Mouse (Mus musculus) embryo, embryonic 10 days (tissue): ENCODE measurements around the gene Tmem108.

Source experiments
- DNase-seq: peaks from one replicate; pipeline ENCODE4 v3.0.0-alpha.2; 2015; ENCODE audit warnings: low spot score

Gene Tmem108

DNA sequence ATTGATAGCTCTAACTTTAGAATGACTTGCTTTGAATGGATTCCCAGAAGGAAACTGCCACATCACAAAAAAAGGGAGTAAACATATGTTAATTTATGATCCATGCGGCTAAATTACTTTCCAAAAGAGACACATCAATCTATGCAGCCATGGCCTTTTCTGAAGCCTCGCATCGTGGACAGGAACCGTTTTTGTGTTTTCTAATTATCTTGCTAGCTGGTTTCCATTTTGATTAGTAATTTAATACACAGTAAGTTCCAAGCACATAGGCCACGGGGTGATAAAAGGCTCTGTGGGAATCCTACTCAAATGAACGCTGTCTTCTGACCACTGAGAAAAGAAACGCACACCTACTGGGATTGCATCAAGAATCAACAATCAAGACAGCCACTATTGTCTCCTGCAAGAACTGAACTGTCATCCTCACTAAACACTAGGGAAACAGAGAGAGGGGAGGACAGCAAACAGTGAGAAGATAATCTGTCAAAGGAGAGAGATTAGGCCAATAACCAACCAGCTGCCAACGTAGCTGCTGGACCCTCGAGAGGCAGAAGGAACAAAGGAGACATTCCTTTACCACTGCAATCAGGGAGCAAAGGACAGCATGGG is 132.7 kb downstream of the Tmem108 start:
- peak; percentile 49 for DNase-seq

DNA sequence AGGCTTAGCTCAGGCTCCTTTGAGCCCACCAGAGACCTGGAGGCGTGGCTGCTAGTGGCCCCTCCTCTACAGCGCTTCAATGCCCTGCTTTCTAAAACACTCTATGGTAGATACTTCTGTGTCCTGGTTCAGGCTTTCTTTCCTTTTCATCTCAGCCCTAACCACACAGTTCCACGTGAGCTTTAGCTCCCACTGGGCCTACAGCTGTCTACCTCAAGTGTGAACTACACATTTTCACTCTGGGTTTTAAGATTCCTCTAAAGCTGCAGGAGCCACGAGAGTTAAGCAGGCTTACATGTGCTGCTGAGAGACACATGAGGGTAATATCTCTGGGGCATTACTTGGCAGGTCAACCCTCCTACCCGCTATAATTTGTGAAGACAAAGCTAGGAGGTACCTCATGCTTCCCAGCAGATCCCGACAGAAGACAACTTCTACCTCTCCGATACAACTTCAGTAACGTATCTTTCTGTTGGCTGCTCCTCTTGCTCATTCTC is 134.2 kb downstream of the Tmem108 start:
- no peak for DNase-seq

DNA sequence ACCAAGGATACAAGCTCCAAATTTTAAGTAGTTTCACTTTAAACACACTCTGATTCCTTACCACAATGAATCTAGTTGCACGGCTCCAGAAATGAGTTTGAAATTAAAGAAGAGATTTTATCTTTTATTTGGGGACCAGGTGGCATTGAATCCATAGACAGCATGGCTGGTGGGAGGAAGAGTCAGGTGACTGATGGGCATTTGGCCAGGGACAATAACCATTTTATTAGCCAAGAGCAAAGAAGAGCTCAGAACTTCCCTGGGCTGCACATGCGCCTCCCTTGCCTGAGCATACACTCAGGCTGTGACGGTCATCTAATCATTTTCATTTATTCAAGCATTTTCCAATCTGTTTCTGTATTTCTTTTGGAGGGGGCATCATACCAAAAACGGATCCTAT is 135.5 kb downstream of the Tmem108 start:
- no peak for DNase-seq

DNA sequence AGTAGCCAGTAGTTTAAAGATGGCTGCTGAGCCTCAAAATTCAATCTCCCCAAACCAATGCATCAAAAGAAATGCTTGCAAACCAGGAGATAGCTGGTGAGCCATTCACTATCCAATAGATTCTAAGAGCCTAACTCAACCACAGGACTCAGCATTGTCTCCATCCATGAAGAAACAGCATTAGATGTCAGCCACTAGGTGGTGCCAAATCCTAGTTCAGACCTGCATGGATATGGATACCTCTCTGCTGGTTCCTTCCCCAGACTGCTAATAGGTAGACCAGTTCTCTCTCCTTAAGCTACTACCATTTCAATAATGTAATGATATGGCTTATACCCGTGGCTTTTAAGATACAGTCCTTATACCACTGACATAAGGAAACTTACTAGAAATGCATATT is 137.0 kb downstream of the Tmem108 start:
- DNase-seq = peak; percentile 90

DNA sequence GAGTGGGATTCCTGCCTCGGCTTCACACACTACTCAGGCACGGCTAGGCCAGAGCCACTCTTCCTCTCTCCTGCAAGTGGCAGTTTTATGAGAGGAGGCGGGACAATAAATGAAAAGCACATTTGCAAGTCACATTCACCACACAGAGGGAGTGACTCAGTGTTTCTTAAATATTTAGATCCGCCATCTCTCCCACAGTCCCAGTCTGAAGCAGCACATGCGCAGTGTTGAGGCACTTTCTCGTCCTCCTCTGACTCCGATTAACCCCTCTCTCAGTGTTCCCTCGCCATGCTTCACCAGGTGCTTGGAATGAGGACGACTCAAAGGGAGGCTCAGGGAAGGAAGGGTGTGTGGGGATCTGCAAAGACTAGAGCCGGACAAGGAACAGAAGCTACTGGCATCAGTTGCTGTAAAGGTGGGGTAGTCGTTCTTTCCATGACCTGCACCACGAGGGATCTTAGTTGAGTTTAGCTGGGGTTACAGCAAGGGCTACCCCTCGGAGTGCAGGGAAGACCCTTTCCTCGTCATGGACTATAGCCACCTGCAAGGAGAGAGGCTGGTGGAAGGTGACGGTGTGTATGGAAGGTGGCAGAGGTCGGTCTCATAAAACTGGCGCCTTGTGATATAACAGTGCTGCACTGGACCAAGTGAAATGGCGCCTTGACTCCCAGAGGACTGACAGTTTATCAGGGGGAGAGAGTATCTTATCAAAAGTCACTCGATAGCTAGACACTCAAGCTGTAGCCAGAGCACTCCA is 137.9 kb downstream of the Tmem108 start:
- DNase-seq = no peak

DNA sequence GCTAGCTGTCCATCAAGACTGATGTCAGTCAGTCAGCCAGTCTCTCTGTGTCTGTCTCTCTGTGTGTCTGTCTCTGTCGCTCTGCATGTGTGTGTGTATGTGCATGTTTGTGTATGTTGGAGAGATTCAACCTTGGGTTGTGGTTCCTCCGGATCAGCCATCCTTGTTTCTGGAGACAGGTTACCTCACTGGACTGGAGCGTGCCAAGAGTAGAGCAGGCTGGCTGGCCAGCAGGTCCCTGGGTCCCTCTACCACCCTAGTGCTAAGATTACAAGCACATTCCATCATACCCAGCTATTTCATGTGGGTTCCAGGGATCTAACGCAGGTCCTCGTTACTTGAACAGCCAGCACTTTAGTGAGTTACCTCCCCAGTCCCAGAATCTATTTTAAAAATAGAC is 138.6 kb downstream of the Tmem108 start:
- DNase-seq = no peak

DNA sequence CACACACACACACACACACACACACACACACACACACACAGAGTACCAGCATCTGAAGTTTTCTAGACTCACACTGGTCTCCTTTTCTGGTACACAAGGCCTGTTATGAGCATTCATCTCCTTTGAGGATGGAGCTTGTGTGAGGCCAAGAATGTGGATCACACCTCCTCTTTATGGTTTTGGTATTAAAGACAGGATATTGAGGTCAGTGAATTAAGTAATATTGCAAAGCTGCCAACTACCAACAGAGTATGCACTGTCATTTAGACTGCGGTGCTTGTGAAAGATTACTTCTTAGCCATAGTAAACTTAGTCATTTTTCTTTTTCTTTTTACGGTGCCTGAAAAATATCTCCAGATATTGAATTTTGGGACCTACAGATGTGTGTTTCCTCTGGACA is 139.8 kb downstream of the Tmem108 start:
- no peak for DNase-seq

DNA sequence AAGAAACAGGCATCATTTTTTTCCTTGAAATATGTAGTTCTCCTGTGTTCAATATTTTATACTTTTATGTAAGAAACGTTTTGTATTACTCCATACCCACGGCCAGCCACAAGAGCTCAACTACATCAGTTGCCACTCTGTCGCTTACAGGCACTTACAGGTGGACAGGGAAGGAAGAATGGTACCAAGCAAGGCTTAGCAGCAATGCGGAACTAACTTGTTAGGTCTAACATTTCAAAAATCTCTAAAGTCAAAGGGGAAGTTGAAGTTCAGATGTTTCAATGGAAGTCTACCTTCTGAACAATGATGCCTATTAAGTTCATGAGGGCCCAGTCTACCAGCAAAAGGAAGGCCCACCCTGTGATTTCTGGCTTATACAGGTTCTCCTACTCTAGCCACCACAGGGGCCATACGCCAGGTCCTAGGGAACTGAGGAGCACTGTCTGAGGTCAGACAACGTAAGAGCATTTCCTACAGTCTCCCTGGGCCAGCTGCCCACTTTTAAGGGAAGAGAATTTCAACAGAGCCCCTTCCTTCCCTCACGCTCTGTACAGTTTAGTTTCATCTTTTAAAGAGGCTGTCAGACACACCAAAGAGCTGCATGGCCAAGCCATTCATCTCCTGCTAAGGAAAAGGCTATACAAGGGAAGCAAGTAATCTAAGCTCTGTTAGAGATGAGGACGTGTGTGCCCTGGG is 141.0 kb downstream of the Tmem108 start:
- no peak for DNase-seq

DNA sequence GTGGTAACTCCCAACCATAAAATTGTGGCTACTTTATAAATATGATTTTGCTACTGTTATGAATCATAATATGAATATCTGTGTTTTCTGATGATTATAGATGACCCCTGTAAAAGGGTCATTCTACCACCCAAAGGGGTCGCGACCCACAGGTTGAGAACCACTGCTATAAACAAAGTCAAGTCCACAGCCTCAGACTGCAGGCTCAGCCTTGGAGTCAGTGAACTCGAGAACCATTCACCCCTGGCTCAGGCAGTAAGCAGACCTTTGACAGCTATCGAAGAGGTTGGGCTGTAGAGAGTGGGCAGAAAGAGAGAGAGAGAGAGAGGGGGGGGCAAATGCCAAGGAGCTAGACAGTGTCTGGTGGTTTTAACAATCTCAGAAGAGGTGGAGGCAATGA is 147.4 kb downstream of the Tmem108 start:
- DNase-seq = no peak

DNA sequence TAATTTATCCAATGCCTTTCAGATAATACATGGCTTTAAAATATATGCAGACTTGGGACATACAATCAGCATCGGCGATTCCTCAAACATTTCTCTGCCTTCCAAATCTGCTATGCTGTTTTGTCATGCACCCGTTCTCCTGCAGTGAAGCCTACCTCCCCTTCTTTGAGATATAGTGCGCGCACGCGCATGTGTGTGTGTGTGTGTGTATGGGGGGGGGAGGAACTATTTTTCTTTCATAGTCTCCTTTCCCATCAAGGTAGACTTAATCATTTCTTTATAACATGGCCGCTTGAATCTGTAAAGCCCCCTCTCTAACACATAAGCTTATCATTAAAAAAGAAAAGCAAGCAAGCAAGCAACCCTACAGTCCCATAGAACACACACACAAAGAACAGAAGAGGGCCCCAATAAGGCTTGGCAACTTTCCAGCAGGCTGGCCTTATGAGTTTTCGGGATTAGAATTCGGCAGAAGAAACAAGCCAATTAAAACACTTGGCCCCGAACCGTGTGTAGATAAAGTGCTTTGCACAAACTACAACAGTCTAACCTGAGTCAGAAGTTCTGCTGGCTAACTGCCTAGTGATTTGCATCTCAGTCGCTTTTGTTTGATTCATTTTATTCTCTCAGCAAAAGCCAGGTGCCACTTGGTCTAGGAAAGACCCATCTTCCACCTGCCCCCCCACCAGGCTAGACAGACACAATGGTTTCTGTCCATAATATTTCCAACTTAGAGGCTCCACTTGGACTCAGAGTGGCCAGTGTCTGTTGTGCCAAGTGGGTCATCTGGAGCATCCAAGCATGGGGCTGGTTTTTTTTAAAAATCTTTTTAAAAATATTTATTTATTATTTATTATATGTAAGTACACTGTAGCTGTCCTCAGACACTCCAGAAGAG is 153.2 kb downstream of the Tmem108 start:
- DNase-seq = no peak

DNA sequence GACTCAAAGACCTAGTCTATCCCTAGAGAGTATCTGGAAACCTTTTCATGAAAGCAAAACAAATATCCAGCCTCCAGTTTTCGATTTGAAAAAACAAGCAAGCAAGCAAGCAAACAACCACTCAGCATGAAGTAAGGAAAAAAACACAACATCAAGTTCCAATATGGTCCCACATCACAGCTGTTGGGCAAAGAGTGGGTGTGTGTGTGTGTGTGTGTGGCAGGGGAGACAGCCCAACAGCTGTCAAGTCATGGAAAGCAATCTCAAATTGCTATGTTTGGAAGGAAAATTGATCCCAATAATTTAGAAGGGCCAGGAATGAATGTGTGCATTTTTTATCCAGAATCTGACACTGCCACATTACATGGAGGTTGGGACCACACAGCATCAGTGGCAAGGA is 155.6 kb downstream of the Tmem108 start:
- no peak for DNase-seq

DNA sequence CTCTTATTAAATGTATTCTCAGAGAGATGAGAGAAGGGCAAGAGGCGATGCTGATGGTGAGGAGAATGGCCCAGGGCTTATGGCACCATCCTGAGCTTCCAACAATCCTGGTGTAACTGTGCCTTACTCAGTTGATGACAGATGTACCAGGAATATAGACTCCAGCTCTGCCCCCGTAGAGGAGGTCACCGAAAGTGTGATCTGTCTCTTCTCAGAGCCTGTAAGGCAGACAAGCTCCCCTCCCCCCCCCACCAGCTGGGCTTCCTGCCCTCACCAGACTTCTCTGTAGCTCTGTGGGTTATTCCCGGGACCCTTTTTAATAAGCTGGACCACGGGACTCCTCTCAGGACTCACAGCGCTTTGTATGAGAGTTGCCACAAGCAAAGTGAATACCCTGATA is 157.8 kb downstream of the Tmem108 start:
- DNase-seq = peak; percentile 35

DNA sequence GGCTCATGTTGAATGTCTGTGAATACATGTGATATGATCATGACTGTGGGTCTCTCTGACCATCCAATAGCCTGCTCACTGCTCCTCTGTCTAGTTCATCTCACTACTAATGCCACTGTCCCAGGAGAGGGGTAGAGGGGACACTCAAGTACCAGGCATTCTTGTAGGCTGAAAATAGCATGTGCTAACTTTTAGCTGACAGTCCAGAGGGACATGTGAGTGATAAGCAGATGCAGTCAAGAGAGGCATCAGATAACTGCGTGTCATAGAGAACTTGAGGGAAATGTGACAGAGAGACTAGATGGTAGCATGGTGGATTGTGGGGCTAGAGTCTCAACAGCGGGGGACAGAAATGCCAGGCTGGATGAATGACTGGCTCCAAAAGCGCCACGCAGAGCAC is 159.8 kb downstream of the Tmem108 start:
- no peak for DNase-seq

DNA sequence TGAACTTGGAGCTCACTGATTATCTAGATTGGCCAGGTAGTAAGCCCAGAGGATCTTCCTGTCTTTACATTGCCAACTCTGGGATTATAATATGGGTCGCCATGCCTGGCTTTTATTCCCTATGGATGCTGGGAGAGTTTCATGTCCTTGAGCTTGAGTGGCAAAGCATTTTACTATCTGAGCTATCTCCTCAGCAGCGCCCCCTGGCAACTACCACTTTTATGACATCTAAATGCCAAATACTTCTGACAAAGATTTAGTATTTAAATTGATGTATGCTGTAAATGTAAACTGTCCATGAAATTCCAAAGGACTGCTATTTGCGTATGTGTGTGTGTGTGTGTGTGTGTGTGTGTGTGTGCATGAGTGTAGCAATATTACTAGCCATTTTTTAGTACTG is 160.8 kb downstream of the Tmem108 start:
- DNase-seq = peak; percentile 22

DNA sequence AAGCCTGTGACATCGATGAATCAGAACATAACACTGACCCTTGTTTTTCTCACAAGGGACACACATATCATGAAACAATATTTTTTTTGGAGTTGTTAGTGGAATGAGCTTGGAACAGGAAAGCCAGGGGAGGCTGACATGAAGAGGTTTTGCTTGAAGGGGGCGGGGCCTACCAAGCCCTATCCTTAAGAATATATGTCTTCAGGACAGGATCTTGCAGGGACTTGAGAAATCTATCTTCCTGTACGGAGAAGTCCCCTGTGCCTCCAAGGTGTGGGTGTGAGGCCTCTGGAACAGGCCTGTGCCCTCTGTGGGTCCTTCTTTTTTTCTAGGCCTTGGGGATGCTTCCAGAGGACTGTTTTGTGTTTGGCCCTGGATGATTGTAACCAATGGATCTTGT is 161.7 kb downstream of the Tmem108 start:
- DNase-seq = no peak

DNA sequence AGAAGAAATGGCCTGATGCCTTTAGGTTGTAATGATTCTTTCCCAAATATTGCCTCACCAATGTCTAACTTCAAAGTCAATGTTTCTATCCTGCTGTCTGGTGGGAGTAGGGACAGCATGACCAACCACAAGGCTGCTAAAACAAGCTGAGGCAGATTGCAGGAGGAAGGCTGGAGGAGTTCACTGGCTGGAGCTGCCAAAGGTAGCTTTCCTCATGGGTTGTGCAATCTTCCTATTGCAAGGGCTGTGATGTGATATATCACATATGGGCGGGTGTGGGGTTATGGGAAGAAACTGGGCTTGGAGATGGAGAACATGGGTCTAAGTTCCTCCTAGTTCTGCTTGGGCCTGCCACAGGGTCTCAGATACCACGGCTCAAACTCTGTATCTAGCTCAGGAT is 163.8 kb downstream of the Tmem108 start:
- DNase-seq = no peak

DNA sequence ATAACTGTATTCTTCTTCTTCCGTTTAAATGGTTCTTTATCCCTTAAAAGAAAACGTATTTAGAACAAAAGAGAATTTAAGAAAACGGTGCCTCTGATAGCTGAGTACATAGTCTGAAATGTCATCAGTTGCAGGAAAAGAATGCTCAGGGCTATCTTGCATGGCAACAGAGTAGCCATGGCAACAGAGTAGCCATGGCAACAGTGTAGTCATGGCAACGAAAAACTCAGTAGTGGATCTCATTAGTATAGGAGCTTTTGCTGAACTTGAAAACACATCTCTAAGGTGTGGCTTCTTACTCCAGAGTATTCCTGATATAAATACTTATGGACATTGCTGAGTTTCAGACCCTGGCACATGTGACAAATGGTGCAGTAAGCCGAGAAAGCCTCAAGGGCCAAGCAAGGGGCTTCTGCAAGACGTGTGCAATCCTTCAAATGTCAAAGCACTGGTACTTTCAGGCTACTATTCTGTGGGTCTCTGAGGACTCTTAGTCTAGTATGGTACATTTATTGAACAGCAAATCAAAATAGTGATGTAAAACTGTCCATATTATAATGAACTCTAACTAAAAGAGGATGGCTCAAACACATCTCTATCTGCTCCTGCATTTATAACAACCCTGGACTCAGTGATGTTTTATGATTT is 166.3 kb downstream of the Tmem108 start:
- DNase-seq = peak; percentile 92

DNA sequence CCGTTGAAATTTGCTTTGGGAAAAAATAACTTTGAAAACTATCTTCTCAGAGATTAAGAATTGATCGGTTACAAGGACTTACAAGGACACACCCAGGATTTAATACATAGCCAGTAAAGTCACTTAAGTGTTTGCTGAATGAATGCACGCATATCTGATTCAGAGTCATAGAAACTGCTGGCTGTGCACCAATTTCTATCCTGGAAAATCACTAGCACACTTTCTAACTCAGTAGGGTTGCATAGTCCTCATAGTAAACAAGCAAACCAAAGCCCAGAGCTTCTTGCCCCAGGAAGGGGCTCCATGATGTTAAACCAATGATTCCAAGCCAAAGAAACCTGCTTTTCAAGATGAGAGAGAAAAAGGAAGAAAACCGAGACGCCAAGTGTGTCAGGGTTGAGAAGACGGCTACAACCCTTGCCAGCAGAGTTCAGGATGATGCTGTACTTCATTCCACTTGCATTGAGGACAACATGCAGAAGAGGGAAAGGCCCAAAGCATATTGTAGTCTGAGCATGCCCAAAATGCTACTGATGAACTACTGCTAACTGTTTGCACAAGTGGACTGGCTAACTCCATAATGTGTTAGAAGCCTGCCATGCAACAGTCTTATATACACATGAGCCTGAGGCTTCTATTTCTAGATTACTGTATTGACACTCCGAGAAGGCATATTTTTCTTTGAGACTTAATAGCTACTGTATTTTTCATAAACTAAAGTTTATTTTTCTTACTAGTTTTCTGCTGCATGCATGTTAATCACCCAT is 167.0 kb downstream of the Tmem108 start:
- no peak for DNase-seq

DNA sequence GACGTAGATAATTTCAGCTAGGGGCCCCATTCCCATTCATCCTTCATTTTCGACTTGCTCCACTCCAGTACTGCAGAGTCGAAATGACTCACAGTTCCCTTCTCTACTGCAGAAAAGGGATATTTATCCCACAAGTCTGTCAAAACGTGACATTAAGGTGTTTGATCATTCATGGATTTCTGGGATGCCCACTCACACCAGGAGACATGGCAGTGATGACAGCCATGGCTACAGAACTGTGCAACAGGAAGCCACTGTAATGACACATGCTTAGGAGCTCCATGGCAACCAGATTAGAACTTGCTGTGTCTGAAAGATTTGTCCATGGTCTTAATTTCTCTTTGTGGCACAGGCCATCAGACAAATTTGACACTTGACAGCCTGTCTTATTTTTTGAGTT is 168.6 kb downstream of the Tmem108 start:
- peak; percentile 21 for DNase-seq

DNA sequence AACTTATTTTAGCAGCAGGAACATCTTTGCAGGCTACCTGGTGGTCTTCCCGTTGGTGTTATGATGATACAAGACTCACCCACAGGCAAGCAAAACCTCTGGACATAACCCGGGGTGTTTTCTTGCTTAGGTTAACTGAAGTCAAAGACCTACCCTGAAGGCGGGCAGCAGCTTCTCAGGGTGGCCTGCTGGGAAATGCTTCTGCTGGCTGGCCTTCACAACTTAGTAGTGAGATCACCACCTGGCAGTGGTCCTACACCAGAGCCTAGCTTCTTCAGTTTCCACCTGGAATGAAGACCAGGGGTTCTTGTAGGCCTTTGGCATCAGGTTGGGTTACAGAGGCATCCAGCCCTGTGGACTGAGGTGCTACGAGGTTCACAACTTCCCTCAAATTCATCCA is 169.7 kb downstream of the Tmem108 start:
- DNase-seq = no peak

DNA sequence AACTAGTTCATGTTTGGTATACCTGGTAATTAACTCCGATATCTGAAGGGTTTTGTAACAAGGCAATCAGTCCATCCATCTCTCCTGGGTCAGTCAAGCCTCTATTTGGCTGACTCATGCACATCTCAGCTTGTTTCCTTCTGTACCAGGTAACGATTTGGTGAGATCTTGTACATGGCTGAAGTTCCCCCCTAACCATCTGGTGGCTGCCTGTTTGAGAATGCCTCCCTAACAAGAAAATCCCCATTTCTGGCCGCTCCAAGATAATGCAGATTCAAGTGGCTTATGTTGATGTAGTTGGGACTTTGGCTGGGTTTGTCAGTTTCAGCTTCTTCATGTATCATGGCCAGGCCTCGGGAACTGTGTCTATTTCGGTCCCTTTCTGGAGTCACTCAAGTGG is 170.8 kb downstream of the Tmem108 start:
- no peak for DNase-seq
